Mouse (Mus musculus): ENCODE data around the gene Pctp.

Gene Pctp

GRCm38 (mm10) chr11:89991661-89992060 lies 11.0 kb downstream of the Pctp start:
- H3K9me3 ChIP-seq (ENCODE audit: low read length) = no peaks in the 10 kb centered on the region
- no peaks in the 10 kb centered on the region for H3K36me3 ChIP-seq (ENCODE audit: insufficient read depth, low read length)
- TF ChIP-seq CTCF (conservative IDR thresholded peaks at IDR 0.05; ENCODE audit: low read length) (no peak), POU5F1 (IDR thresholded peaks at IDR 0.05; ENCODE audit: borderline replicate concordance, low read length) (no peak), NANOG (IDR thresholded peaks at IDR 0.05; ENCODE audit: borderline replicate concordance, low read length) (no peak)
- H3K4me3 ChIP-seq (replicated peaks; ENCODE audit: low read length) = no peak overlapping the region
- H3K4me1 ChIP-seq (replicated peaks; ENCODE audit: low read depth, low read length) = peaks cover 25% of the 10 kb centered on the region
- no peaks in the 10 kb centered on the region for H3K27me3 ChIP-seq (ENCODE audit: insufficient read depth, low read length)

DNA sequence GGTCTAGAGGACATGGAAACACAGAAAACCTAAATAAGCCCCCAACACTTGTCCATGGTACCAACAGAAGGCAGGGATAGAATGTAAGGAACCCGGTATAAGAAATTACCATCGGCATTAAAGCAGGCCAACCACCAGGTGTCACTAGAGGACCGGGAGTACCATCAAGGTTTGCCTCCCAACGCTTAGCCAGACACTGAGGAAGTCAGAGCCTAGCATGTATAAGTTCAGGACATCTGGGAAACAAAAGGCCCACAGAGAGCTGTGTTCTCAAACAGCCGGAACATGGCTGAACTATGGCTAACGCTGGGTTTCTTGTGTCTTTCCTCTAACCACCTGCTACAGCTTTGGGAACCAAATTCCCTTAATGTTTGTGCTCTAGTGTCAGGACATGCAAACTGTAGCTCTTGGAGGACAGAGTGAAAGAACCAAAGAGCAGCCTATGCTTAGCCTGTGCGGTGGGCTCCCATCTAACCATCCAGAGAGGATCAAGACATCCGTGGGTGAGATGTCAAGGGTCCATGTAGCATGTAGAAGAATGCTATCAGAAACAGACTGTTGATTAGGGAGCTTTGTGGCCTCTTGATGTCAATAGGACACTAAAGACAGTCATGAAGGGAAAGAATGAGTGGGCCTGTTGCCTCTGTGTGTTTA lies 13.6 kb downstream of the Pctp start:
- Histone ChIP-seq H3K4me1 (replicated peaks; ENCODE audit: low read depth, low read length) (peaks cover 38% of the 10 kb centered on the region), H3K9me3 (ENCODE audit: low read length) (no peaks in the 10 kb centered on the region), H3K4me3 (replicated peaks; ENCODE audit: low read length) (no peak overlapping the region), H3K36me3 (ENCODE audit: insufficient read depth, low read length) (no peaks in the 10 kb centered on the region), H3K27me3 (ENCODE audit: insufficient read depth, low read length) (no peaks in the 10 kb centered on the region)
- TF ChIP-seq POU5F1 (IDR thresholded peaks at IDR 0.05; ENCODE audit: borderline replicate concordance, low read length) = no peak
- TF ChIP-seq CTCF (conservative IDR thresholded peaks at IDR 0.05; ENCODE audit: low read length) = peak; percentile 23
- TF ChIP-seq NANOG (IDR thresholded peaks at IDR 0.05; ENCODE audit: borderline replicate concordance, low read length) = no peak

DNA sequence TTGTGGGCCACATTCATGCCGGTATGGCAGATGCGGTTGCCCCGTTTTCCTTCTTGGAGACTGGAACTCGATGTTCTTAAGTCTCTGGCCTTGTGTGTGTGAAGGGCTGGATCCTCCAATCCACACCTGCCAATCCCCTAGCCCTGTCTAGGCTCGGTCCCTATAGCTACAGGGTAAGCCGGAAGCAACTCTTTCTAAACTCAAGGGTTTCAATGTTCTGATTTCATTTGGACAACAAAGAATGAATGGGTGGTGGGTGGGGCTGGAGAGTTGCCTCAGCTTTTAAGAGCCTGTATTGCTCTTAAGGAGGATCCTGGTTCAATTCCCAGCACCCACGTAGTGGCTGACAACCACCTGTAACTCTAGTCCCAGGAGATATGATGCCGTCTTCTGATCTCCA lies 16.2 kb downstream of the Pctp start:
- Histone ChIP-seq H3K36me3 (ENCODE audit: insufficient read depth, low read length) (no peaks in the 10 kb centered on the region), H3K4me3 (replicated peaks; ENCODE audit: low read length) (no peak overlapping the region), H3K9me3 (ENCODE audit: low read length) (no peaks in the 10 kb centered on the region), H3K4me1 (replicated peaks; ENCODE audit: low read depth, low read length) (peaks cover 38% of the 10 kb centered on the region), H3K27me3 (ENCODE audit: insufficient read depth, low read length) (no peaks in the 10 kb centered on the region)
- no peak for TF ChIP-seq CTCF (conservative IDR thresholded peaks at IDR 0.05; ENCODE audit: low read length)
- TF ChIP-seq POU5F1 (IDR thresholded peaks at IDR 0.05; ENCODE audit: borderline replicate concordance, low read length) = no peak
- no peak for TF ChIP-seq NANOG (IDR thresholded peaks at IDR 0.05; ENCODE audit: borderline replicate concordance, low read length)

GRCm38 (mm10) chr11:89985200-89986187 lies 17.2 kb downstream of the Pctp start:
- TF ChIP-seq POU5F1 (IDR thresholded peaks at IDR 0.05; ENCODE audit: borderline replicate concordance, low read length) (no peak), CTCF (conservative IDR thresholded peaks at IDR 0.05; ENCODE audit: low read length) (no peak), NANOG (IDR thresholded peaks at IDR 0.05; ENCODE audit: borderline replicate concordance, low read length) (no peak)
- Histone ChIP-seq H3K36me3 (ENCODE audit: insufficient read depth, low read length) (no peaks in the 10 kb centered on the region), H3K4me3 (replicated peaks; ENCODE audit: low read length) (no peak overlapping the region), H3K27me3 (ENCODE audit: insufficient read depth, low read length) (peaks cover 5% of the 10 kb centered on the region; the same call in 1 of the 2 replicates), H3K4me1 (replicated peaks; ENCODE audit: low read depth, low read length) (peaks cover 41% of the 10 kb centered on the region), H3K9me3 (ENCODE audit: low read length) (no peaks in the 10 kb centered on the region)

GRCm38 (mm10) chr11:89984436-89984835 lies 18.3 kb downstream of the Pctp start:
- no peak for TF ChIP-seq CTCF (conservative IDR thresholded peaks at IDR 0.05; ENCODE audit: low read length)
- no peak for TF ChIP-seq POU5F1 (IDR thresholded peaks at IDR 0.05; ENCODE audit: borderline replicate concordance, low read length)
- TF ChIP-seq NANOG (IDR thresholded peaks at IDR 0.05; ENCODE audit: borderline replicate concordance, low read length) = no peak

GRCm38 (mm10) chr11:89982918-89983317 lies 19.8 kb downstream of the Pctp start:
- no peak overlapping the region for H3K4me3 ChIP-seq (replicated peaks; ENCODE audit: low read length)
- no peak for TF ChIP-seq POU5F1 (IDR thresholded peaks at IDR 0.05; ENCODE audit: borderline replicate concordance, low read length)
- TF ChIP-seq NANOG (IDR thresholded peaks at IDR 0.05; ENCODE audit: borderline replicate concordance, low read length) = no peak
- no peak for TF ChIP-seq CTCF (conservative IDR thresholded peaks at IDR 0.05; ENCODE audit: low read length)
- H3K36me3 ChIP-seq (ENCODE audit: insufficient read depth, low read length) = no peaks in the 10 kb centered on the region
- peaks cover 5% of the 10 kb centered on the region; the same call in 1 of the 2 replicates for H3K27me3 ChIP-seq (ENCODE audit: insufficient read depth, low read length)
- no peaks in the 10 kb centered on the region for H3K9me3 ChIP-seq (ENCODE audit: low read length)
- H3K4me1 ChIP-seq (replicated peaks; ENCODE audit: low read depth, low read length) = peaks cover 42% of the 10 kb centered on the region

More at GRCm38 (mm10) chr11:89984436-89984835, 18.3 kb downstream of the Pctp start:
- Histone ChIP-seq H3K36me3 (ENCODE audit: insufficient read depth, low read length) (no peaks in the 10 kb centered on the region), H3K4me1 (replicated peaks; ENCODE audit: low read depth, low read length) (peaks cover 41% of the 10 kb centered on the region), H3K27me3 (ENCODE audit: insufficient read depth, low read length) (peaks cover 5% of the 10 kb centered on the region; the same call in 1 of the 2 replicates), H3K4me3 (replicated peaks; ENCODE audit: low read length) (no peak overlapping the region), H3K9me3 (ENCODE audit: low read length) (no peaks in the 10 kb centered on the region)

DNA sequence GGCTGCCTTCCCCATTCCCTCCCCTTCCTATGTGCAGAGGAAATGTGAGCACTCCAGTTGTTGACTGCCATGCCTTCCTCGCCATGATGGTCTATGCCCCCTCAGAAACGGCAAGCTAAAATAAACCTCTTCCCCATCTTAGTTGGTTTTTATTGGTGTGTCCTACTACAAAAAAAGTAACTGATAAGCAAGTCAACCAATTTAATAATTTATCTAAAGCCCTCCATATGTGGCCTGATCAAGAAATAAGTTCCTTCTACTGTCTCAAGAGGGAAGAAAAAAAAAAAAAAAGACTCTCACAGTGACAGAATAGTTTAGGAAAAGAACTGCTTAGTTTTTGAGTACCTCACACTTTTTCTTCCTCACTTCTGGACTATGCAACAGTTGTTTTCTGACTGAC lies 22.6 kb downstream of the Pctp start:
- no peak for TF ChIP-seq CTCF (conservative IDR thresholded peaks at IDR 0.05; ENCODE audit: low read length)
- Histone ChIP-seq H3K36me3 (ENCODE audit: insufficient read depth, low read length) (no peaks in the 10 kb centered on the region), H3K27me3 (ENCODE audit: insufficient read depth, low read length) (peaks cover 5% of the 10 kb centered on the region; the same call in 1 of the 2 replicates), H3K4me3 (replicated peaks; ENCODE audit: low read length) (no peak overlapping the region), H3K9me3 (ENCODE audit: low read length) (no peaks in the 10 kb centered on the region), H3K4me1 (replicated peaks; ENCODE audit: low read depth, low read length) (peaks cover 18% of the 10 kb centered on the region)
